Mouse (Mus musculus) left cerebral cortex, adult 2 months (tissue): ENCODE data around the gene Kctd15. TPM values are rescaled to one million over a fixed set of nuclear protein-coding genes. Genes with fewer than 3 reads are reported as not detected.

Experiments used
- DNase-seq, 2 experiments: peaks; one replicate each; pipeline ENCODE4 v3.0.0; 2021 to 2022; ENCODE audit warnings: low spot score in 2 of 2, mixed read lengths in 1 of 2; ENCODE audit errors: extremely low spot score in 1 of 2
- H3K27ac ChIP-seq: fragments of 200-600 bp; 2 replicates; pipeline ENCODE4 v1.8.1; 2022
- H3K4me3 ChIP-seq: fragments of 200-600 bp; 2 replicates; pipeline ENCODE4 v1.8.1; 2022
- CTCF ChIP-seq: fragments of 200-600 bp; IDR thresholded peaks from 2 replicates; pipeline ENCODE4 v1.8.1; 2022; ENCODE audit warnings: antibody characterized with exemption, mild to moderate bottlenecking, moderate library complexity
- intact Hi-C: fragments of 180-260 bp; cut with DNase I; formaldehyde crosslinking; loops from one replicate; pipeline ENCODE4 v1.15.1; 2025
- total RNA-seq, 2 experiments: library from RNA; stranded (reverse); gene quantifications; 2 replicates each; pipeline ENCODE4 v1.2.3; 2021

Gene Kctd15
- total RNA-seq, 2 experiments from 2014 or later, result 12.2 to 12.4 TPM

- DNase-seq, result no peak
- TF ChIP-seq CTCF, result no peak
- intact Hi-C loops, result no loop called here
- no peak overlapping the region for H3K27ac ChIP-seq
- no peak overlapping the region for H3K4me3 ChIP-seq
Observed at GRCm38 (mm10) chr7:34607334-34607970, 49.1 kb downstream of the Kctd15 start.

- DNase-seq, result no peak
- Histone ChIP-seq H3K27ac (no peak overlapping the region), H3K4me3 (no peak overlapping the region)
- intact Hi-C loops, result no loop called here
- TF ChIP-seq CTCF, result no peak
Observed at GRCm38 (mm10) chr7:34606729-34607128, 49.8 kb downstream of the Kctd15 start.

GRCm38 (mm10) chr7:34606051-34606450 is 50.5 kb downstream of the Kctd15 start:
- DNase-seq, result peak in 1 of 2 experiments; percentile 14
- no peak for TF ChIP-seq CTCF
- H3K4me3 ChIP-seq, result no peak overlapping the region
- no peak overlapping the region for H3K27ac ChIP-seq
- intact Hi-C loops, result no loop called here

DNA sequence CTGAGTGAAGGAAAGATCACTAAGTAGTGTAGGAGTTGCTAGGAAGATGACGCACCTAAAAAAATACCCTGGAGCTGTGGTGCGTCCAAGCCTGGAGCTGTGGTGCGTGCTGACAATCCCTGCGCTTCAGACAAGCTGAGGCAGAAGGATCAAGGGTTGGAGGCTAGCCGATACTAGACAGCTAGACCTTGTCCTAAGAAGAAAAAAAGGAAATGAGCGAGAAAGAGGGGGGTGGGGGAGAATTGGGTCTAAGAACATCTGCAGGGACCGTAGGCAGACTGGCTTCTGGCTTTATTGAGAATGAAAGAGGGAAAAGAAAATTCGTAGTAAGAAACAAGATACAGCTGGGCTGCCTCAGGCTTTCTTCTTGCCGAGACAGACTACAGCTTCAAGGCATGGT is 58.0 kb downstream of the Kctd15 start:
- no peak for DNase-seq
- TF ChIP-seq CTCF, result no peak
- intact Hi-C loops, result no loop called here
- Histone ChIP-seq H3K4me3 (no peak overlapping the region), H3K27ac (no peak overlapping the region)

- no peak overlapping the region for H3K27ac ChIP-seq
- intact Hi-C loops, result no loop called here
- no peak for TF ChIP-seq CTCF
- DNase-seq, result no peak
- no peak overlapping the region for H3K4me3 ChIP-seq
Observed at GRCm38 (mm10) chr7:34597986-34598385, 58.5 kb downstream of the Kctd15 start.

DNA sequence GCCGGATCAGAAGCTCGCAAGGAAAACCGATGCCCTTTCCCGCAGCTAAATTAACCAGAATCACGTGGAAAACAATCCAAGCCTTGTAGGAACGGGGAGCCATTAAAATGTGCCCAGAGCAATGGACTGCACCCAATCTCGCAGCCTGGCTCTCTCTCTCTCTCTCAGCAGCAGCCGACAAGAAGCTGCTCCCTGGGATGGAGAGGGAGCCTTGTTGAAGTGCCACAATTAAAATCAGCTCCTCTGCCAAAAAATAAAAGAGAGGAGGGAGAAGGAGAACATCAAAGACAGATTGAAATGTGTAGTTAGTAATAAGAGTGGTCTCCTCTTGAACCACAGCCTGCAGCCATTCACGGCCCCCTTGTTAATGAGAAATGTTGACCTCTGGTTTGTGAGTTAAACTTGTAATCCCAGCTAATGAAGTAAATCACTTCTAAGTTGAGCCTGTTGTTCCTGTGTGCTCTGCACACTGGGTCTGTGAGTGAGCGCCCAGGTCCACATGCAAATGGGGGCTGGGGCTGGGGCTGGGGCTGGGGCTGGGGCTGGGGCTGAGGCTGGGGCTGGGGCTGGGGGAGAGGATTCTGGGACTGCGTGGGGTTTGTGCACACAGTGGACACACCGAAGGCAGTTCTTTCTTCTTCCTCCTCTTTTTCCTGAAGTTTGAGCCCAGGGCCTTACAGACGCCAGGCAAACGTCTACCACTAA is 59.8 kb downstream of the Kctd15 start:
- no peak overlapping the region for H3K4me3 ChIP-seq

GRCm38 (mm10) chr7:34595307-34595565 is 61.3 kb downstream of the Kctd15 start:
- intact Hi-C loops, result no loop called here
- Histone ChIP-seq H3K27ac (no peak overlapping the region), H3K4me3 (no peak overlapping the region)
- TF ChIP-seq CTCF, result no peak
- no peak for DNase-seq

More for the DNA sequence above, 59.8 kb downstream of the Kctd15 start:
- H3K27ac ChIP-seq, result no peak overlapping the region
- intact Hi-C loops, result no loop called here
- TF ChIP-seq CTCF, result no peak
- no peak for DNase-seq

GRCm38 (mm10) chr7:34594501-34595306 is 61.8 kb downstream of the Kctd15 start:
- Histone ChIP-seq H3K27ac (no peak overlapping the region), H3K4me3 (peak overlapping the region; percentile 44)
- peak; percentile 15 to 25 for DNase-seq
- no peak; the same call in none of the 2 replicates for TF ChIP-seq CTCF
- intact Hi-C loops, result no loop called here

GRCm38 (mm10) chr7:34590711-34591110 is 65.8 kb downstream of the Kctd15 start:
- TF ChIP-seq CTCF, result no peak
- no peak for DNase-seq
- intact Hi-C loops, result no loop called here
- no peak overlapping the region for H3K4me3 ChIP-seq
- no peak overlapping the region for H3K27ac ChIP-seq

Other genes starting within 250 kb of the Kctd15 start
- gene Chst8, start 156.0 kb upstream of the Kctd15 start, total RNA-seq, result 10 to 100 TPM; 20.9 to 22.0 TPM